Mouse (Mus musculus) embryonic facial prominence, embryonic 11.5 days (tissue): ENCODE measurements at regions not wholly inside any gene's neighbourhood (a gene's known extent, or its start where the extent isn't known, plus 50 kb on each side); places are given as distances from the start of the nearest gene placed in this dataset.

Source experiments
- ATAC-seq: fragments of 200-750 bp; cut with Nextera tagmentation; replicated peaks from 2 replicates; pipeline ENCODE4 v1.8.0; 2017; ENCODE audit warnings: low read depth; ENCODE audit not compliant: insufficient number of reproducible peaks, low FRiP score, low TSS enrichment
- DNase-seq: peaks from one replicate; pipeline ENCODE4 v3.0.0-alpha.2; 2015; ENCODE audit warnings: low spot score
- H3K27ac ChIP-seq: fragments of 300-500 bp; sonication (generic); replicated peaks from 2 replicates; pipeline ENCODE4 v1.5.1; 2014; ENCODE audit warnings: mild to moderate bottlenecking, low read depth, low read length, control low read depth
- H3K27me3 ChIP-seq: fragments of 300-500 bp; sonication (generic); 2 replicates; pipeline ENCODE4 v1.6.1; 2014; ENCODE audit warnings: mild to moderate bottlenecking, low read length, moderate library complexity, mixed read lengths; ENCODE audit not compliant: control insufficient read depth, insufficient read depth
- H3K36me3 ChIP-seq: fragments of 300-500 bp; sonication (generic); replicated peaks from 2 replicates; pipeline ENCODE4 v1.6.1; 2014; ENCODE audit warnings: low read depth, mild to moderate bottlenecking, low read length, moderate library complexity, mixed read lengths; ENCODE audit not compliant: control insufficient read depth, insufficient read depth
- H3K4me1 ChIP-seq: fragments of 300-500 bp; sonication (generic); 2 replicates; pipeline ENCODE4 v1.6.1; 2014; ENCODE audit warnings: low read length, mixed read lengths; ENCODE audit not compliant: control insufficient read depth, insufficient read depth
- H3K4me2 ChIP-seq: fragments of 300-500 bp; sonication (generic); 2 replicates; pipeline ENCODE4 v1.6.1; 2014; ENCODE audit warnings: low read depth, mild to moderate bottlenecking, control low read depth, low read length, moderate library complexity
- H3K4me3 ChIP-seq: fragments of 300-500 bp; sonication (generic); 2 replicates; pipeline ENCODE4 v1.5.1; 2014; ENCODE audit warnings: low read depth, low read length, control low read depth
- H3K9ac ChIP-seq: fragments of 300-500 bp; sonication (generic); replicated peaks from 2 replicates; pipeline ENCODE4 v1.6.1; 2014; ENCODE audit warnings: mild to moderate bottlenecking, control low read depth, low read length
- H3K9me3 ChIP-seq: fragments of 300-500 bp; sonication (generic); replicated peaks from 2 replicates; pipeline ENCODE4 v1.6.1; 2016; ENCODE audit warnings: mild to moderate bottlenecking, low read length, inconsistent platforms, mixed read lengths; ENCODE audit not compliant: control insufficient read depth
- WGBS: fragments of 180-500 bp; shearing (Covaris S2); extraction: QIAGEN DNeasy Blood & Tissue Kit; methylation state at CpG from one replicate; pipeline ENCODE4 v1.1.7; 2014; 5-methylcytosine and 5-hydroxymethylcytosine counted together

GRCm38 (mm10) chr6:66465137-66465853, 69.9 kb upstream of the Mad2l1 start:
- no peaks in the 10 kb centered on the region for H3K27me3 ChIP-seq
- DNase-seq: no peak
- WGBS: 70% methylated on average over 11 of the region's 11 CpGs
- no peaks in the 10 kb centered on the region for H3K9me3 ChIP-seq
- no peak overlapping the region for H3K9ac ChIP-seq
- no peaks in the 10 kb centered on the region for H3K36me3 ChIP-seq
- no peak for ATAC-seq
- H3K27ac ChIP-seq: no peak overlapping the region
- no peaks in the 10 kb centered on the region for H3K4me1 ChIP-seq
- H3K4me3 ChIP-seq: no peak overlapping the region
- H3K4me2 ChIP-seq: no peak overlapping the region

GRCm38 (mm10) chr6:66466757-66467156, 68.4 kb upstream of the Mad2l1 start:
- DNase-seq (peak; percentile 79), ATAC-seq (no peak)
- Histone ChIP-seq H3K27ac (no peak overlapping the region), H3K27me3 (no peaks in the 10 kb centered on the region), H3K9me3 (no peaks in the 10 kb centered on the region), H3K4me2 (no peak overlapping the region), H3K9ac (no peak overlapping the region), H3K4me1 (no peaks in the 10 kb centered on the region), H3K36me3 (no peaks in the 10 kb centered on the region), H3K4me3 (no peak overlapping the region)
- 37% methylated on average over 3 of the region's 3 CpGs for WGBS

DNA sequence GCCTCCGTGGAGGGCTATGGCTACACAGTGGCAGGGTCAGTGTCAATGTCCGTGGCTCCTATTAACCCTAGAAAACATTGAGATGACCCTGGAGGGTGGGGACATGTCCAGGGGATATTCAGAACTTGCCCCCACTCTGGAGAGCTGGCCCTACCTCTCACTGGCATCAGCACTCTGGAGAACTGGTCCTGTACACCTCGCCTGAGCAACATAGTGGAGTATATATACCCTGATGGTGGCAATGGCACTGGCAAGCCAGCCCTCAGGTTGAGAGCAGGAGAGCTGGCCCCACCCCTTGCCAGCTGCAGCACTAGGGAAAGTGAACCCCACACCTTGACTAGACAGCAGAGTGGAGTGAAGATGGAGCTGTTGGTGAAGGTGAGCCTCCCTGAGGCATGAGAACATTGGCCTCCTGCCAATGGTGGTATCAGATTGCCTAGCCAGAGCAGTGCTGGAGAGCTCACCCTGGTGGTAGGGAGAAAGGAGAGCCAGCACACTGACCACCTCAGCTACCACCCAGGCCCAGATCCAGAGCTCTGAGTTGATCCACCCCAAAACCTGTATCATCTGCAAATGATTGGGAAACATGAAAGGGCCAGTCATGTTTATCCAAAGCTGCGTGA, 64.5 kb upstream of the Mad2l1 start:
- 90% methylated on average over 4 of the region's 4 CpGs for WGBS
- no peak overlapping the region for H3K4me3 ChIP-seq
- no peaks in the 10 kb centered on the region for H3K4me1 ChIP-seq
- ATAC-seq (peak; percentile 70; the same call in 1 of the 2 replicates), DNase-seq (no peak)
- H3K9me3 ChIP-seq: no peaks in the 10 kb centered on the region
- no peak overlapping the region for H3K9ac ChIP-seq
- H3K27ac ChIP-seq: no peak overlapping the region
- H3K36me3 ChIP-seq: no peaks in the 10 kb centered on the region
- no peaks in the 10 kb centered on the region for H3K27me3 ChIP-seq
- no peak overlapping the region for H3K4me2 ChIP-seq

- H3K4me3 ChIP-seq: no peak overlapping the region
- no peak for DNase-seq
- no peaks in the 10 kb centered on the region for H3K9me3 ChIP-seq
Measured at GRCm38 (mm10) chr6:66471786-66472185, 63.4 kb upstream of the Mad2l1 start.

GRCm38 (mm10) chr6:66472697-66473096, 62.5 kb upstream of the Mad2l1 start:
- H3K4me1 ChIP-seq: no peaks in the 10 kb centered on the region
- WGBS: 83% methylated on average over 4 of the region's 4 CpGs
- H3K4me3 ChIP-seq: no peak overlapping the region
- H3K9ac ChIP-seq: no peak overlapping the region
- H3K9me3 ChIP-seq: no peaks in the 10 kb centered on the region
- no peaks in the 10 kb centered on the region for H3K36me3 ChIP-seq
- DNase-seq (no peak), ATAC-seq (no peak)
- no peak overlapping the region for H3K4me2 ChIP-seq
- no peak overlapping the region for H3K27ac ChIP-seq
- H3K27me3 ChIP-seq: no peaks in the 10 kb centered on the region

More at GRCm38 (mm10) chr6:66471786-66472185, 63.4 kb upstream of the Mad2l1 start:
- H3K27ac ChIP-seq: no peak overlapping the region
- H3K36me3 ChIP-seq: no peaks in the 10 kb centered on the region
- ATAC-seq: no peak
- H3K4me1 ChIP-seq: no peaks in the 10 kb centered on the region
- 72% methylated on average over 3 of the region's 3 CpGs for WGBS
- H3K4me2 ChIP-seq: no peak overlapping the region
- no peak overlapping the region for H3K9ac ChIP-seq
- no peaks in the 10 kb centered on the region for H3K27me3 ChIP-seq

- WGBS: 39% methylated on average over 5 of the region's 5 CpGs
- H3K4me3 ChIP-seq: no peak overlapping the region
- no peak overlapping the region for H3K4me2 ChIP-seq
- H3K27me3 ChIP-seq: no peaks in the 10 kb centered on the region
- no peaks in the 10 kb centered on the region for H3K9me3 ChIP-seq
- no peak overlapping the region for H3K9ac ChIP-seq
- no peaks in the 10 kb centered on the region for H3K36me3 ChIP-seq
- no peak overlapping the region for H3K27ac ChIP-seq
- ATAC-seq: no peak; the same call in 1 of the 2 replicates
- DNase-seq: peak; percentile 19
- H3K4me1 ChIP-seq: no peaks in the 10 kb centered on the region
Measured at GRCm38 (mm10) chr6:66477575-66477974, 57.6 kb upstream of the Mad2l1 start.

- no peak overlapping the region for H3K9ac ChIP-seq
- WGBS: 46% methylated on average over 4 of the region's 4 CpGs
- no peaks in the 10 kb centered on the region for H3K4me1 ChIP-seq
- no peak overlapping the region for H3K4me2 ChIP-seq
- no peaks in the 10 kb centered on the region for H3K36me3 ChIP-seq
- no peak overlapping the region for H3K4me3 ChIP-seq
- no peak overlapping the region for H3K27ac ChIP-seq
- no peaks in the 10 kb centered on the region for H3K27me3 ChIP-seq
- ATAC-seq (no peak), DNase-seq (peak; percentile 26)
- H3K9me3 ChIP-seq: no peaks in the 10 kb centered on the region
Measured at GRCm38 (mm10) chr6:66478326-66478964, 56.7 kb upstream of the Mad2l1 start.

GRCm38 (mm10) chr6:66479576-66479975, 55.6 kb upstream of the Mad2l1 start:
- ATAC-seq (no peak), DNase-seq (peak; percentile 44)
- Histone ChIP-seq H3K9ac (no peak overlapping the region), H3K4me3 (no peak overlapping the region), H3K4me2 (no peak overlapping the region), H3K27me3 (no peaks in the 10 kb centered on the region), H3K9me3 (no peaks in the 10 kb centered on the region), H3K27ac (no peak overlapping the region), H3K4me1 (no peaks in the 10 kb centered on the region), H3K36me3 (no peaks in the 10 kb centered on the region)
- 53% methylated on average over 5 of the region's 5 CpGs for WGBS
